Mouse (Mus musculus) kidney, adult 2 months (tissue): ENCODE data around the gene Eef1a1.
A peak's percentile ranks its signal among the peaks of the same experiment; 100 is the strongest.

Source experiments
- CTCF ChIP-seq: fragments of 200-500 bp; conservative IDR thresholded peaks from 2 replicates; pipeline ENCODE4 v1.5.1; 2011; ENCODE audit warnings: low read depth, mild to moderate bottlenecking, control low read depth, low read length, moderate library complexity, mixed read lengths; ENCODE audit not compliant: insufficient read depth, insufficient read length
- POLR2A ChIP-seq: fragments of 200-500 bp; IDR thresholded peaks from one replicate; pipeline ENCODE4 v1.6.1; 2011; ENCODE audit warnings: low read depth, low read length, control low read depth

GRCm38 (mm10) chr9:78477021-78477551 lies 11.9 kb downstream of the Eef1a1 start:
- TF ChIP-seq CTCF = 0 out of 2 replicates have a peak, but pooled peaks have one; percentile 5
- no peak for TF ChIP-seq POLR2A
